Mouse (Mus musculus): ENCODE results near the gene Lcn12.

Gene Lcn12

GRCm38 (mm10) chr2:25496462-25496861 is 2.8 kb upstream of the Lcn12 start:
- DNase-seq (ENCODE audit: low spot score) = no peak

- DNase-seq (ENCODE audit: low spot score) = no peak
Measured at GRCm38 (mm10) chr2:25492988-25493387, 723 bp downstream of the Lcn12 start.

- DNase-seq (ENCODE audit: low spot score) = no peak
Measured at GRCm38 (mm10) chr2:25488671-25489068, 5.0 kb downstream of the Lcn12 start.

- no peak for DNase-seq (ENCODE audit: low spot score)
Measured at GRCm38 (mm10) chr2:25487965-25488670, 5.6 kb downstream of the Lcn12 start.

- DNase-seq (ENCODE audit: low spot score) = no peak
Measured at GRCm38 (mm10) chr2:25484901-25485647, 8.6 kb downstream of the Lcn12 start.

GRCm38 (mm10) chr2:25482969-25483368 is 10.7 kb downstream of the Lcn12 start:
- DNase-seq (ENCODE audit: low spot score) = no peak

- DNase-seq (ENCODE audit: low spot score) = no peak
Measured at GRCm38 (mm10) chr2:25480541-25480940, 13.2 kb downstream of the Lcn12 start.

GRCm38 (mm10) chr2:25479551-25480311 is 14.0 kb downstream of the Lcn12 start:
- DNase-seq (ENCODE audit: low spot score) = no peak

GRCm38 (mm10) chr2:25477967-25478675 is 15.6 kb downstream of the Lcn12 start:
- no peak for DNase-seq (ENCODE audit: low spot score)

- DNase-seq (ENCODE audit: low spot score) = no peak
Measured at GRCm38 (mm10) chr2:25477541-25477940, 16.2 kb downstream of the Lcn12 start.

GRCm38 (mm10) chr2:25472550-25472949 is 21.2 kb downstream of the Lcn12 start:
- no peak for DNase-seq (ENCODE audit: low spot score)

GRCm38 (mm10) chr2:25469969-25470368 is 23.7 kb downstream of the Lcn12 start, which contains the start of gene Ptgds:
Gene Ptgds, minus strand, starts transcription at chr2:25470046.
- no peak for DNase-seq (ENCODE audit: low spot score)

- no peak for DNase-seq (ENCODE audit: low spot score)
Measured at GRCm38 (mm10) chr2:25468962-25469915, 24.5 kb downstream of the Lcn12 start.

- no peak for DNase-seq (ENCODE audit: low spot score)
Measured at GRCm38 (mm10) chr2:25467606-25468303, 26.0 kb downstream of the Lcn12 start.

GRCm38 (mm10) chr2:25465816-25466635 is 27.7 kb downstream of the Lcn12 start:
- no peak for DNase-seq (ENCODE audit: low spot score)

- no peak for DNase-seq (ENCODE audit: low spot score)
Measured at GRCm38 (mm10) chr2:25465256-25465655, 28.5 kb downstream of the Lcn12 start.

- no peak for DNase-seq (ENCODE audit: low spot score)
Measured at GRCm38 (mm10) chr2:25463630-25464029, 30.1 kb downstream of the Lcn12 start.

GRCm38 (mm10) chr2:25461407-25461806 is 32.3 kb downstream of the Lcn12 start:
- DNase-seq (ENCODE audit: low spot score) = no peak

- DNase-seq (ENCODE audit: low spot score) = peak; percentile 69
Measured at GRCm38 (mm10) chr2:25460551-25461309, 33.0 kb downstream of the Lcn12 start, which contains the start of gene Paxx. Gene Paxx, minus strand, starts transcription at chr2:25461094.
